Mouse (Mus musculus) stomach, postnatal 0 days (tissue): ENCODE data around the gene Sh2d2a. TPM values are rescaled to one million over a fixed set of nuclear protein-coding genes. Genes with fewer than 3 reads are reported as not detected.
"Not testable (repeated sequence)": the region's sequence is repeated elsewhere in the genome, so short reads cannot be mapped to it uniquely, and the experiment has no call there.

Experiments
- ATAC-seq: fragments of 200-750 bp; cut with Nextera tagmentation; 2 replicates; pipeline ENCODE4 v1.8.0; 2017; ENCODE audit not compliant: low FRiP score, low TSS enrichment
- DNase-seq: peaks from one replicate; pipeline ENCODE4 v3.0.0-alpha.2; 2016; ENCODE audit warnings: low spot score
- H3K27ac ChIP-seq: fragments of 300-500 bp; sonication (generic); replicated peaks from 2 replicates; pipeline ENCODE4 v1.5.1; 2014; ENCODE audit warnings: mild to moderate bottlenecking, control low read depth
- H3K27me3 ChIP-seq: fragments of 300-500 bp; sonication (generic); 2 replicates; pipeline ENCODE4 v1.6.1; 2014; ENCODE audit warnings: low read length; ENCODE audit not compliant: control insufficient read depth, insufficient read depth
- H3K36me3 ChIP-seq: fragments of 300-500 bp; sonication (generic); 2 replicates; pipeline ENCODE4 v1.6.1; 2014; ENCODE audit warnings: low read length, mixed read lengths; ENCODE audit not compliant: control insufficient read depth, insufficient read depth
- H3K4me1 ChIP-seq: fragments of 300-500 bp; sonication (generic); replicated peaks from 2 replicates; pipeline ENCODE4 v1.6.1; 2014; ENCODE audit warnings: antibody characterized with exemption; ENCODE audit not compliant: control insufficient read depth, insufficient read depth
- H3K4me2 ChIP-seq: fragments of 300-500 bp; sonication (generic); replicated peaks from 2 replicates; pipeline ENCODE4 v1.6.1; 2014; ENCODE audit warnings: low read depth, mild to moderate bottlenecking, control low read depth, moderate library complexity
- H3K4me3 ChIP-seq: fragments of 300-500 bp; sonication (generic); 2 replicates; pipeline ENCODE4 v1.5.1; 2014; ENCODE audit warnings: low read depth, low read length, control low read depth
- H3K9ac ChIP-seq: fragments of 300-500 bp; sonication (generic); 2 replicates; pipeline ENCODE4 v1.6.1; 2014; ENCODE audit warnings: mild to moderate bottlenecking, low read length, control low read depth, mixed read lengths
- H3K9me3 ChIP-seq: fragments of 300-500 bp; sonication (generic); 2 replicates; pipeline ENCODE4 v1.6.1; 2016; ENCODE audit warnings: low read length; ENCODE audit not compliant: control insufficient read depth
- CTCF ChIP-seq: IDR thresholded peaks from 2 replicates; pipeline ENCODE4 v1.5.1; 2016; ENCODE audit warnings: antibody characterized with exemption, low read depth, mild to moderate bottlenecking, moderate library complexity
- EP300 ChIP-seq: optimal IDR thresholded peaks from 2 replicates; pipeline ENCODE3; 2016; ENCODE audit warnings: antibody characterized with exemption
- WGBS: fragments of 180-500 bp; shearing (Covaris S2); extraction: QIAGEN DNeasy Blood & Tissue Kit; methylation state at CpG from one replicate; pipeline ENCODE4 v1.1.7; 2014; 5-methylcytosine and 5-hydroxymethylcytosine counted together
- polyA plus RNA-seq: library from polyadenylated mRNA; unstranded; fragments of >200 nt; fragmentation: Nextera tagmentation; extraction: Ambion mirVana; gene quantifications from 2 replicates; pipeline ENCODE4 v1.2.1, GENCODE M21; 2015

Gene Sh2d2a
- polyA plus RNA-seq, 1 experiment from 2014 or later, result 0.08 TPM

GRCm38 (mm10) chr3:87886004-87886365 is 39.4 kb downstream of the Sh2d2a start:
- no peaks in the 10 kb centered on the region for H3K27me3 ChIP-seq
- H3K4me3 ChIP-seq, result peak overlapping the region; percentile 90
- TF ChIP-seq CTCF, result no peak
- no peak for TF ChIP-seq EP300
- H3K4me2 ChIP-seq, result peak overlapping the region; percentile 53
- no peaks in the 10 kb centered on the region for H3K9me3 ChIP-seq
- DNase-seq (no peak), ATAC-seq (no peak)
- WGBS, result 3% methylated on average over 10 of the region's 10 CpGs
- H3K36me3 ChIP-seq, result no peaks in the 10 kb centered on the region
- peaks cover 5% of the 10 kb centered on the region for H3K4me1 ChIP-seq
- H3K27ac ChIP-seq, result no peak overlapping the region
- peak overlapping the region; percentile 39 for H3K9ac ChIP-seq

- no peaks in the 10 kb centered on the region for H3K36me3 ChIP-seq
- H3K4me2 ChIP-seq, result peak overlapping the region; percentile 53; the same call in 1 of the 2 replicates
- no peaks in the 10 kb centered on the region for H3K9me3 ChIP-seq
- TF ChIP-seq EP300 (no peak), CTCF (no peak)
- ATAC-seq, result no peak
- no peak for DNase-seq
- no peaks in the 10 kb centered on the region for H3K27me3 ChIP-seq
- no peak overlapping the region for H3K27ac ChIP-seq
- 89% methylated on average over 6 of the region's 6 CpGs for WGBS
- H3K4me1 ChIP-seq, result peaks cover 5% of the 10 kb centered on the region
- no peak overlapping the region for H3K9ac ChIP-seq
- no peak overlapping the region for H3K4me3 ChIP-seq
These were observed 39.9 kb downstream of the Sh2d2a start for GRCm38 (mm10) chr3:87886416-87886815.

DNA sequence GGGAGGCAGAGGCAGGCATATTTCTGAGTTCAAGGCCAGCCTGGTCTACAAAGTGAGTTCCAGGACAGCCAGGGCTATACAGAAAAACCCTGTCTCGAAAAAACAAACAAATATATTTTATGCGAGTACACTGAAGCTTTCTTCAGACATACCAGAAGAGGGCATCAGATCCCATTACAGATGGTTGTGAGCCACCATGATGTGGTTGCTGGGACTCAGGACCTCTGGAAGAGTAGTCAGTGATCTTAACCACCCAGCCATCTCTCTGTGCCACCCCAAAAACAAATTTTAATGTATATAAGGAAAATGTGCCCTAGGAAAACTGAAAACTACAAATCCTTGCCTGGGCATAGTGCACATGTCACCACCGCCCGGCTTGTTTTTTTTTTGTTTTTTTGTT is 40.8 kb downstream of the Sh2d2a start:
- ATAC-seq, H3K4me1 ChIP-seq, H3K4me3 ChIP-seq, H3K36me3 ChIP-seq, H3K27ac ChIP-seq, H3K9ac ChIP-seq, H3K4me2 ChIP-seq, H3K27me3 ChIP-seq, DNase-seq, H3K9me3 ChIP-seq: not testable (repeated sequence)
- WGBS, result 84% methylated on average over 4 of the region's 4 CpGs
- peak; percentile 38 for TF ChIP-seq CTCF

DNA sequence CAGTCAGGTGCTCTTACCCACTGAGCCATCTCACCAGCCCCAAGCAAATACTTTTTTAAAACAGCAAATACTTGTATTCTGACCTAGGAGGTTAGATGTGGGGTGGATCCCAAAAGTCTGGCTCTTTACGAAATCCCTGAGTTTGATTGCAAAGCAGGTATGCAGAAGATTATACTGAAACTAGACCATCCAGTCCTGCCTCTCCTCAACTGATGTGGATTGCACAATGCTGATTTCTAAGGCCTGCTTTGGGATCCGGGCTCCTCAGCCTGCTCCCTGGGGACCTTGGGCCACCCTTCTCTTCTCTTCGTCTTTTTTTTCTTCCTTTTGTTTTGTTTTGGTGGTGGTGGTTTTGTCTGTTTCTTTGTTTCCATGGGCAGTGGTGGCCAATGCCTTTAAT is 44.9 kb downstream of the Sh2d2a start:
- Histone ChIP-seq H3K9ac (no peak overlapping the region), H3K4me2 (no peak overlapping the region), H3K36me3 (no peaks in the 10 kb centered on the region), H3K27me3 (no peaks in the 10 kb centered on the region), H3K27ac (no peak overlapping the region), H3K4me3 (no peak overlapping the region), H3K4me1 (no peaks in the 10 kb centered on the region), H3K9me3 (no peaks in the 10 kb centered on the region)
- DNase-seq (no peak), ATAC-seq (no peak)
- TF ChIP-seq CTCF, result no peak
- TF ChIP-seq EP300, result no peak
- 69% methylated on average over 3 of the region's 3 CpGs for WGBS

DNA sequence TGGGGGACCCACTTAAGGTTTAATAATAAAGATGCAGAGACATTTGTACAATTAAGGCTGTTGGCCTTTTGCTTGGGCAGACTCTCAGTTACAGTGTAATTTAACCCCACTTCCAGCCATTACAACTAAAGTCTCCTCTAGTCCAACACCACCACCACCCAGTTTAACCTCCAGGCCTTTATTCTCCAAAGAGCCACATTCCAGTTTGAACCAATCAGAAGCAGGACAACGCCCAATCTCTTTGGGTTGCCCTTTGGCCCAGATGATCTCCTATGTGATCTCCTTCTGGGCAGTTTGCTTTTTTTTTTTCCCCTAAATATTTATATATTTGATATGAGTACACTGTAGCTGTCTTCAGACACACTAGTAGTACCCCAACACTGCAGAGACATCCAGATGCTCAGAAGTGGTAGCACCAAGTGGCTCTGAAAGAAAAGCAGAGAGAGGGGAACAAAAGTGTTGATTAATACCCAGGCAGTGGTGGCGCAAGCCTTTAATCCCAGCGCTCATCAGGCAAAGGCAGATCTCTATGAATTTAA is 46.9 kb downstream of the Sh2d2a start:
- Histone ChIP-seq H3K4me1 (no peaks in the 10 kb centered on the region), H3K4me2 (no peak overlapping the region), H3K27me3 (no peaks in the 10 kb centered on the region), H3K4me3 (no peak overlapping the region), H3K27ac (no peak overlapping the region), H3K9ac (no peak overlapping the region), H3K36me3 (no peaks in the 10 kb centered on the region), H3K9me3 (no peaks in the 10 kb centered on the region)
- TF ChIP-seq EP300 (no peak), CTCF (no peak)
- WGBS, result 66% methylated on average over 3 of the region's 3 CpGs
- DNase-seq (no peak), ATAC-seq (no peak)

GRCm38 (mm10) chr3:87899266-87899665 is 52.7 kb downstream of the Sh2d2a start:
- TF ChIP-seq EP300 (no peak), CTCF (no peak)
- Histone ChIP-seq H3K4me3 (no peak overlapping the region), H3K27me3 (no peaks in the 10 kb centered on the region), H3K4me1 (no peaks in the 10 kb centered on the region), H3K9me3 (no peaks in the 10 kb centered on the region), H3K27ac (no peak overlapping the region), H3K9ac (no peak overlapping the region), H3K4me2 (no peak overlapping the region), H3K36me3 (no peaks in the 10 kb centered on the region)
- peak; percentile 16 for DNase-seq
- ATAC-seq, result no peak
- WGBS, result 66% methylated on average over 3 of the region's 3 CpGs
